Mouse (Mus musculus): ENCODE measurements around the gene Sart1.

DNA sequence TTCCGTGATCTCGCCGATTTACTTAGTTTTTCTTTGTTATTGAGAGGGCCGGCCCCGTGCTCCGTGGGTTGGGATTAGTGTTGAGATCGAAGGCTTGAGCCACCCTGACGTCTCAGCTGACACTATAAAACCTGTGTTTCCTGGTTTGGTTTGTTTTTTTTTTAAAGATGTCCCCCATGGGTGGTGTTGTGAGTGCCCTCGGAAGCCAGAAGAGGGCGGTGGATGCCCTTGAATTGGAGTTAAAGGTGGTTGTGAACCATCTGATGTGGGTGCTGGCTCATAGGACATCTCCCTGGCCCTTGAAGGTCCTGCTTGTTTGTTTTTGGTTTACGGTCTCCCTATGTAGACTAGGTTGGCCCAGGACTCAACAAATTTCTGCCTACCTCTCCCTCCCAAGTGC is 21.0 kb downstream of the Sart1 start:
- TF ChIP-seq GATA1 (IDR thresholded peaks at IDR 0.05; ENCODE audit: low read length) (no peak), TAL1 (IDR thresholded peaks at IDR 0.05; ENCODE audit: low read length) (no peak)
